Mouse (Mus musculus): ENCODE data around the gene Serpinb3b. TPM values are rescaled to one million over a fixed set of nuclear protein-coding genes. Genes with fewer than 3 reads are reported as not detected.
"Not testable (repeated sequence)": the region's sequence is repeated elsewhere in the genome, so short reads cannot be mapped to it uniquely, and the experiment has no call there.

Gene Serpinb3b
- 0.86 TPM in 1 of 3 replicates, not detected in the others for total RNA-seq (2017)

GRCm38 (mm10) chr1:107278261-107278660, at the start of gene Serpinb3b, which contains the start of gene Serpinb3c:
TSS of gene Serpinb3b (minus strand) at chr1:107278361.
TSS of gene Serpinb3c (minus strand) at chr1:107278371.
- not testable (repeated sequence) for ATAC-seq (replicated peaks; ENCODE audit: insufficient number of reproducible peaks, low FRiP score, low TSS enrichment, poor library complexity, severe bottlenecking)

GRCm38 (mm10) chr1:107243170-107243569, 35.0 kb downstream of the Serpinb3b start:
- 0 out of 2 replicates have a peak, but pooled peaks have one; percentile 47 for ATAC-seq (replicated peaks; ENCODE audit: insufficient number of reproducible peaks, low FRiP score, low TSS enrichment, poor library complexity, severe bottlenecking)

DNA sequence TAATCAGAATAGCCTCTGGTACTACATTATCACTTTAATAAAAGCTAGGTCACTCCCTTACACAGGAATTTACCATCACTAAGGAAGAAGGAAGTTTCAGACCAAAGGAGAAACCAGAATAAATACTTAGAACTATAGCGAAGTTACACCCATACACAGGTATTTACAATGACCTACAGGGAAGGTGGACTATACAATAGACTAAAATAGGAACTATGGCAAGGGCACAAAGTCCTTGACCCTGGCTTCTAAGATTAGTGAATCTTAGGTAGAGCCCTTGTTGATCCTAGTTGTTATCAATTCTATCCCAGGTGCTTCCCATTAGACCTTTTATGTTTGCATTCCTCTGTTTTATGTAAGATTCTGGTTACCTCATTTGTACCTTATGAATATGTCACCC, 60.9 kb downstream of the Serpinb3b start:
- not testable (repeated sequence) for ATAC-seq (replicated peaks; ENCODE audit: insufficient number of reproducible peaks, low FRiP score, low TSS enrichment, poor library complexity, severe bottlenecking)

DNA sequence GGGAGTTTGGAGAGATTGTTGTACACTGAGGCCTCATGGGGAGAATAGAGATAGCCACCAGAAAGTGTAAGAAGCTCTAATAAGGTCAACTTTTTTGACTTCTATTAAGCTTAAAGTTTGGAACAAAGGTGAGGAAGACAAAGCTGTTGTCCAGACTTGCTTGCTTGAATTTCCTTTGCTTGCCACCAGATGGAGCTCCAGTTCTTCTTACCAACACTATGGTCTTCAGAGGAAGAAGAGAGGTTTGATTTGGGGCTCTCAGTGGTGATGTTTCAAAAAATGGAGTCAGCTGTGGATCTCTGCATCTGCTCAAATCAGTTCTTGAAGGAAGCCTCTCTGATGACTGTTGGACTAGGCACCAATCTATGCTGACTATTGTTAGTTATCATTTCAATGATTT, 150.7 kb downstream of the Serpinb3b start:
- ATAC-seq (replicated peaks; ENCODE audit: insufficient number of reproducible peaks, low FRiP score, low TSS enrichment, poor library complexity, severe bottlenecking): not testable (repeated sequence)

Other genes with a start within 250 kb of the Serpinb3b start
- gene Serpinb3a, start 226.1 kb downstream of the Serpinb3b start, total RNA-seq (2017): not detected in 3 replicates
- not detected in 3 replicates for gene Serpinb3d, start 194.9 kb downstream of the Serpinb3b start, total RNA-seq (2017)
- gene Serpinb3c, start within 50 bp of the Serpinb3b start, total RNA-seq (2017): not detected in 3 replicates
- not detected in 3 replicates for gene Serpinb11, start 82.8 kb upstream of the Serpinb3b start, total RNA-seq (2017)
- not detected in 3 replicates for gene Serpinb7, start 121.3 kb upstream of the Serpinb3b start, total RNA-seq (2017)
- gene Serpinb2, start 233.1 kb upstream of the Serpinb3b start, total RNA-seq (2017): 0.97 to 14.0 TPM (median 2.9 TPM) in 3 replicates

All from monocyte, adult 5-6 weeks (primary cell).